Mouse (Mus musculus) A20 (cell line): ENCODE measurements around the gene Cfap57.
"Not testable (repeated sequence)": the region's sequence is repeated elsewhere in the genome, so short reads cannot be mapped to it uniquely, and the experiment has no call there.

ENCODE experiments used
- DNase-seq: peaks from one replicate; pipeline ENCODE4 v3.0.0-alpha.2; 2011; ENCODE audit warnings: low read depth, low spot score

Gene Cfap57

DNA sequence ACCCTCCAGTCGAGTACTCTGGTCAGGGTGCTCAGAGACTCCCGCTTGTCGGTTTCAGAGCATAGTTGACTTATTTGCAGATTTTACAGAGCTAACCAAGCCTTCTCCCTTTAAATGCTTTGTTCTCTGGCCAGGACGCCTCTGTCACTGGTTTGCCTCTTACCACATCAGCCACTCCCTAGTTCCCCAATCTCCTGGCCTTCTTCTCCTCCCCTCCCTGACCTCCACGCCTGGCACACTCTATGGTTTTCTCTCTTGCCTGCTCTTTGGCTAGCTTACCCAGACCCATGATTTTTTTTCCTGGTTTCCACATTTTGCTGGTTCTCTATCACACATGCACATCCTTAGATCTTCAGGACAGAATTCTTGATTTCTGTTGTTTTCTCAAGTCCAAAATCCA, 102.4 kb downstream of the Cfap57 start:
- DNase-seq, result no peak

DNA sequence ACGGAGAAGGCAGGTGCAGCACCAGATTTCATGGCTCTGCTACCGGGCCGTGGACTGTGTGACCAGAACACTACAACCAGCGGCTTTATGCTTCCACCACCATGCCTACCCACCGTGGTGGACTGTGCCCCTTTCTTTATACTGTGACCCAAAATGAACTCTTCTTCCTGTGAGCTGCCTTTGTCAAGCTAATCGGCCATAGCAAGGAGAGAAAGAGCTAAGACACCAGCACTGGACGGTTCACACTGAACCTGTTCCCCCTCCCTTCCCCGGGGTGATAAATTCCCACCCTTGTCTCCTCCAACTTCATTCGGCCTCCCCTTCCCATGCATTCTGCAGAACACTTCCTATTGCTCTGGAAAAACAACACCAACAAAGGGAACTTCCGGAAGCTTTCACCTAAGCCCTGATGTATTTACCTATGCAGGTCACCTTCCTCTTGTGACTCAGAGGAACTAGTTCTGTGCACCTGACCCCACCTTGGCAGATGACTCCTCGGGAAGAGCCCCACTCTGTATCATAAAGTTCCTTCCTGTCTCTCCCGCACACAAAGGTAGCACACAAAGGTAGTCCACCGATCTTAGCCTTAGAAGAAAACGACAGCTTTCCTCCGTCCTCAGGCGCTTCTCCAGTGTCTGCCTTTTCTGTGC, 103.0 kb downstream of the Cfap57 start:
- DNase-seq, result no peak

DNA sequence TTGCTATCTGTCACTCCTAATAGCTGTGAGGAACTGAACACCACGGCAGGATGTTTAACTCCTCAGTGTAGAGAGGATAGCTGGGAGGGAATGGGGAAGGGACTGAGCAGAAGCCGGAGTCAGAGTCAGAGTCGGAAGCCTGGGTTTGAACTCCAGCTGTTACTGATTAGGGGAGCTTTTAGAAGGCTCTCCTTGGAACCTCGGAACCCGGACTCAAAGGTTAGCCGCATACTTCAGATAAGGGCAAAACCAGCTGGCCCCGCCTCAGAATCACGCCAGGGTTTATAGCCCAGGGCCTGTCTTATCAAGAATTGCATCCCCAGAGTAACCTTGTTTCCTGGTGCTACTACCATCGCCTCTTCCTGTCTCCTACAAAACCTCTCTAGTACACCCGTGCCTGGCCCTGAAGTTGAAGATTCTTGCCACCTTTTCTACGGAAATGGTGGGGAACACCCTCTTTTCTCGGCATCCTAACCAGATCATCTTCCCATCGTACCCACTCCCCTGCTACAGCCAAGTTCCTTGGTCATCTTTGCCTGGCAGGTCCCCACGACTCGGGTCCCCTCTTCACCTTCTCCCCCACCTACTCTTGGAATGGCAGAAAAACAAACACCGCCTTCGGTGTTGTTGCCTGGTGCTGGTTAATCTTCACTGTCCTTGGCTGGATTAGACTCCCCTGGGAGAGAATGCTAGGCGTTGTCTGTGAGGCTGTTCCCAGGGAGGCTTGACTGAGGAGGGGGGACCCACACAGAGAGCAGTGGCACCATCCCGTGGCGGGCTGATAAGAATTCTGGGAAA, 103.7 kb downstream of the Cfap57 start:
- DNase-seq, result no peak

DNA sequence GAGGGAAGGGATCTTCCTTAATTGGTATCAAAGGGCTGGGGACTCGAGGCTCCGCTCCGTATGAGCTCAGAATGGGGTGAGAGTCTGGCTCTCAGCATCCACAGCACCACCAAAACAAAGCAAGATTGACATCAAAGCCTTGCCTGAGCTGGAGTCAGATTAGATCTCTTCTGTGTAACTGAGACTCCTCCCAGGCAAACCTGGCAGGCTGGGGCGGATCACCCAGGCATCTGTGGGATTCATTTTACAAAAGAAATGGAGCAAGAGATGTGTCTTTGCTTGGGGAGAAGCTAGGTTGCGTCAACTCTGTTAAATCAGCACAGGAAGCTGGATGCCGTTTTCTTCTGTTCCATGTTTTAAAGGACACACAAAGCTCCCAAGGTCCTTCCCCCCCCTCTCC, 111.5 kb downstream of the Cfap57 start:
- no peak for DNase-seq

DNA sequence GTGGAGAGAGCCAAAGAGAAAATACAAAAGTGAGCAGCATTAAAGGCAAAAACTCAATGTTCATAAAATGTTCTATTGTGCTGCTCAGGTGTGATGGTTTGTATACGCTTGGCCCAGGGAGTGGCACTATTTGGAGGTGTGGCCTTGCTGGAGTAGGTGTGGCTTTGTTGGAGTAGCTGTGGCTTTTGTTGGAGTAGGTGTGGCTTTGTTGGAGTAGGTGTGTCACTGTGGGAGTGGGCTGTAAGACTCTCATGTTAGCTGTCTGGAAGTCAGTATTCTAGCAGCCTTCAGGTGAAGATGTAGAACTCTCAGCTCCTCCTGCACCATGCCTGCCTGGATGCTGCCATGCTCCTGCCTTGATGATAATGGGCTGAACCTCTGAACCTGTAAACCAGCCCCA, 113.4 kb downstream of the Cfap57 start:
- DNase-seq, result not testable (repeated sequence)

DNA sequence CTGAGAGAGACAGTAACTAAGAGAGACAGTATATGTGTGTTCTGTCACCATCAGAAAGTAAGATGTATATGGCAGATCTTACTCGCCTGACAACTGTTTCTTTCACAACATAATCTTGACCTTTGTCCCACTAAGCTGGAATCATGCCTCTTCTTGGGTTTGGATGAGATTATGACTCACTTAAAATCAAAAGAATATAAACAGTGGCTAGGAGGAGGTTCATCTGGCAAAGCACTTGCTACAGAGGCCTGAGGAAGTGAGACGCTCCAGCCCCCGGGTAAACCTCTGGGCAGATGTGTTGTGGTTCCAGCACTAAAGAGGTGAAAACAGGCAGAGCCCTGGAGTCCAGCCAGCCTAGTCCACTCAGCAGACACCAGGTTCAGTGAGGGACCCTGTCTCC, 115.0 kb downstream of the Cfap57 start:
- DNase-seq, result no peak
